Mouse (Mus musculus): ENCODE data around the gene 1700015G11Rik.

The 1700015G11Rik gene

GRCm38 (mm10) chr7:52015628-52016027 lies at the start of gene 1700015G11Rik:
TSS of gene 1700015G11Rik (minus strand) at chr7:52015728.
- in situ Hi-C loops (cut with MboI; ENCODE audit: unreplicated experiment in 2 of 2) = loop anchor here in 1 of 2 experiments (25.0 kb wide), 1 partner anchor 897 kb away; no protein-coding TSS in a partner anchor

- in situ Hi-C loops (cut with MboI; ENCODE audit: unreplicated experiment in 2 of 2) = no loop called here
Measured at GRCm38 (mm10) chr7:52056954-52057353, 41.4 kb upstream of the 1700015G11Rik start.

- in situ Hi-C loops (cut with MboI; ENCODE audit: unreplicated experiment in 2 of 2) = no loop called here
Measured at GRCm38 (mm10) chr7:52056274-52056673, 40.7 kb upstream of the 1700015G11Rik start.

GRCm38 (mm10) chr7:52055831-52056230 lies 40.3 kb upstream of the 1700015G11Rik start:
- in situ Hi-C loops (cut with MboI; ENCODE audit: unreplicated experiment in 2 of 2) = no loop called here

- in situ Hi-C loops (cut with MboI; ENCODE audit: unreplicated experiment in 2 of 2) = no loop called here
Measured at GRCm38 (mm10) chr7:52037600-52038582, 22.4 kb upstream of the 1700015G11Rik start.

GRCm38 (mm10) chr7:52024050-52024626 lies 8.6 kb upstream of the 1700015G11Rik start:
- in situ Hi-C loops (cut with MboI; ENCODE audit: unreplicated experiment in 2 of 2) = loop anchor here in 1 of 2 experiments (25.0 kb wide), 1 partner anchor 888 kb away; no protein-coding TSS in a partner anchor

- in situ Hi-C loops (cut with MboI; ENCODE audit: unreplicated experiment in 2 of 2) = loop anchor here in 1 of 2 experiments (25.0 kb wide), 1 partner anchor 890 kb away; no protein-coding TSS in a partner anchor
Measured at GRCm38 (mm10) chr7:52022039-52022438, 6.5 kb upstream of the 1700015G11Rik start.

- in situ Hi-C loops (cut with MboI; ENCODE audit: unreplicated experiment in 2 of 2) = loop anchor here in 1 of 2 experiments (25.0 kb wide), 1 partner anchor 897 kb away; no protein-coding TSS in a partner anchor
Measured at GRCm38 (mm10) chr7:52015180-52015579, 348 bp downstream of the 1700015G11Rik start.

GRCm38 (mm10) chr7:52013457-52013856 lies 2.1 kb downstream of the 1700015G11Rik start:
- in situ Hi-C loops (cut with MboI; ENCODE audit: unreplicated experiment in 2 of 2) = loop anchor here in 1 of 2 experiments (25.0 kb wide), 1 partner anchor 899 kb away; no protein-coding TSS in a partner anchor

GRCm38 (mm10) chr7:52007138-52007537 lies 8.4 kb downstream of the 1700015G11Rik start:
- in situ Hi-C loops (cut with MboI; ENCODE audit: unreplicated experiment in 2 of 2) = loop anchor here in 1 of 2 experiments (25.0 kb wide), 1 partner anchor 905 kb away; no protein-coding TSS in a partner anchor

GRCm38 (mm10) chr7:52006296-52006630 lies 9.3 kb downstream of the 1700015G11Rik start:
- in situ Hi-C loops (cut with MboI; ENCODE audit: unreplicated experiment in 2 of 2) = loop anchor here in 1 of 2 experiments (25.0 kb wide), 1 partner anchor 906 kb away; no protein-coding TSS in a partner anchor

- in situ Hi-C loops (cut with MboI; ENCODE audit: unreplicated experiment in 2 of 2) = loop anchor here in 1 of 2 experiments (25.0 kb wide), 1 partner anchor 907 kb away; no protein-coding TSS in a partner anchor
Measured at GRCm38 (mm10) chr7:52005511-52006295, 9.8 kb downstream of the 1700015G11Rik start, which contains the start of gene Svip. TSS of gene Svip (minus strand) at chr7:52006018.

- in situ Hi-C loops (cut with MboI; ENCODE audit: unreplicated experiment in 2 of 2) = no loop called here
Measured at GRCm38 (mm10) chr7:51991020-51991419, 24.5 kb downstream of the 1700015G11Rik start.

GRCm38 (mm10) chr7:51986909-51987308 lies 28.6 kb downstream of the 1700015G11Rik start:
- in situ Hi-C loops (cut with MboI; ENCODE audit: unreplicated experiment in 2 of 2) = no loop called here

- in situ Hi-C loops (cut with MboI; ENCODE audit: unreplicated experiment in 2 of 2) = no loop called here
Measured at GRCm38 (mm10) chr7:51985763-51986162, 29.8 kb downstream of the 1700015G11Rik start.

GRCm38 (mm10) chr7:51982303-51982702 lies 33.2 kb downstream of the 1700015G11Rik start:
- in situ Hi-C loops (cut with MboI; ENCODE audit: unreplicated experiment in 2 of 2) = no loop called here

GRCm38 (mm10) chr7:51979271-51979670 lies 36.3 kb downstream of the 1700015G11Rik start:
- in situ Hi-C loops (cut with MboI; ENCODE audit: unreplicated experiment in 2 of 2) = loop anchor here in 1 of 2 experiments (5.0 kb wide), 1 partner anchor 357 kb away; the partner anchor contains the start of gene Slc17a6

GRCm38 (mm10) chr7:51975181-51975580 lies 40.3 kb downstream of the 1700015G11Rik start:
- in situ Hi-C loops (cut with MboI; ENCODE audit: unreplicated experiment in 2 of 2) = loop anchor here in 1 of 2 experiments (5.0 kb wide), 1 partner anchor 353 kb away; the partner anchor contains the start of gene Slc17a6

GRCm38 (mm10) chr7:51973526-51973925 lies 42.0 kb downstream of the 1700015G11Rik start:
- in situ Hi-C loops (cut with MboI; ENCODE audit: unreplicated experiment in 2 of 2) = loop anchor here in 1 of 2 experiments (5.0 kb wide), 1 partner anchor 356 kb away; no protein-coding TSS in a partner anchor

GRCm38 (mm10) chr7:51973091-51973490 lies 42.4 kb downstream of the 1700015G11Rik start:
- in situ Hi-C loops (cut with MboI; ENCODE audit: unreplicated experiment in 2 of 2) = loop anchor here in 1 of 2 experiments (5.0 kb wide), 1 partner anchor 356 kb away; no protein-coding TSS in a partner anchor

Measured in v-Abl transformed pro-B cells (cell line).